Mouse (Mus musculus) bone marrow macrophage, adult 2 months (primary cell): ENCODE measurements around the gene Opa1. TPM values are rescaled to one million over a fixed set of nuclear protein-coding genes. Genes with fewer than 3 reads are reported as not detected.
A peak's percentile ranks its signal among the peaks of the same experiment; 100 is the strongest.

Experiments used
- H3K27ac ChIP-seq: 2 replicates; pipeline ENCODE4 v1.5.1; 2012; ENCODE audit warnings: low read depth, low read length; ENCODE audit not compliant: insufficient read depth
- H3K4me1 ChIP-seq: 2 replicates; pipeline ENCODE4 v1.6.1; 2012; ENCODE audit warnings: low read length; ENCODE audit not compliant: control insufficient read depth, insufficient read depth
- H3K4me3 ChIP-seq: 2 replicates; pipeline ENCODE4 v1.5.1; 2012; ENCODE audit warnings: mild to moderate bottlenecking, low read length, moderate library complexity; ENCODE audit not compliant: insufficient read depth
- CTCF ChIP-seq: IDR thresholded peaks from 2 replicates; pipeline ENCODE4 v1.5.1; 2012; ENCODE audit warnings: low read depth, mild to moderate bottlenecking, low read length, moderate library complexity
- POLR2A ChIP-seq: IDR thresholded peaks from 2 replicates; pipeline ENCODE4 v1.6.1; 2012; ENCODE audit warnings: mild to moderate bottlenecking, low read depth, low read length, borderline replicate concordance
- polyA plus RNA-seq: library from polyadenylated mRNA; stranded (reverse); fragments of >200 nt; gene quantifications from 2 replicates; pipeline ENCODE4 v1.2.4, GENCODE M21; 2012; ENCODE audit not compliant: missing spikeins, insufficient read depth, insufficient read length

Gene Opa1
- polyA plus RNA-seq, 1 experiment: 30.8 TPM

GRCm38 (mm10) chr16:29574013-29574412 lies 5.1 kb upstream of the Opa1 start:
- Histone ChIP-seq H3K4me3 (no peak overlapping the region), H3K27ac (no peak overlapping the region), H3K4me1 (peaks cover 2% of the 10 kb centered on the region; the same call in 1 of the 2 replicates)
- TF ChIP-seq POLR2A (no peak), CTCF (no peak)

DNA sequence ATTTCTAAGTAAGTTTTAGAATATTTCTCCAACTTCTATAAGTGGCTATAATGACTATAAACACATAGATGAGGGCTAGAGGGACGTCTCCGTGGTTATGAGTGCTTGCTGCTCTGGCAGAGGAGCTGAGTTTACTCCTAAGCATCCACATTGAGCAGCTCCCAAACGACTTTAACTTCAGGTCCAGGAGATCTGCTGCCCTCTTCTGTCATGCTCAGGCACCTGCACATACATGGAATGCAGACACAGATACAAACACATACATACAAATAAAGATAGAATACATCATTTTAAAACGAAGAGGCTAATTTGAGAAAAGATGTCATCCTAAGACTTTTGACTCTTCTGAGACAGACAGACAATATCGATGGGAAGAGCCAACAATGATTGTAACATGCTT lies 3.5 kb upstream of the Opa1 start:
- no peak for TF ChIP-seq POLR2A
- no peak for TF ChIP-seq CTCF
- no peak overlapping the region for H3K4me3 ChIP-seq
- H3K4me1 ChIP-seq: peaks cover 2% of the 10 kb centered on the region; the same call in 1 of the 2 replicates
- no peak overlapping the region for H3K27ac ChIP-seq

- H3K27ac ChIP-seq: peak overlapping the region; percentile 41; the same call in 1 of the 2 replicates
- H3K4me3 ChIP-seq: peak overlapping the region; percentile 92
- TF ChIP-seq POLR2A: no peak
- H3K4me1 ChIP-seq: peaks cover 2% of the 10 kb centered on the region; the same call in 1 of the 2 replicates
These were observed 648 bp downstream of the Opa1 start for GRCm38 (mm10) chr16:29579787-29580176.

- no peak overlapping the region for H3K4me3 ChIP-seq
- no peak overlapping the region for H3K27ac ChIP-seq
- no peak for TF ChIP-seq POLR2A
- no peak for TF ChIP-seq CTCF
- H3K4me1 ChIP-seq: no peaks in the 10 kb centered on the region
These were observed 13.0 kb downstream of the Opa1 start for GRCm38 (mm10) chr16:29592171-29592570.

DNA sequence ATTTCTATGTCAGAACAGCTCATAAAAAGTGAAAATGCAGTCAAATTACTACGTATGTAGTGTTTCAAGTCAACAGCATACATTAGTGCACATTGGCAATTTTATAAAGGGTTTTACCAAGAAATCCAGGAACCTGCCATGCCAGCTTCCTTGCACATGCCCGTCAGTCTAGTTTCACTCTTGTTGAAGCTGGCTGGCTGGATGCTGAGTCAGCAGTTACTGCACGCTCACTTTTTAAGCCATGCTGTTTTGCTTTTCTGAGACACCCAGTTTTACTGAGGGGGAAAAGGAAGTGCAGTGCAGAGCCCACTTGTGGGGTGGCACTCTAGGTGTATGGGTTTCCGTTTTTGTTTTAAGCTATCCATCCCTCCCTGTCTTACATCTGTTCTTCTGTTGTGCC lies 18.0 kb downstream of the Opa1 start:
- Histone ChIP-seq H3K4me3 (no peak overlapping the region), H3K27ac (no peak overlapping the region), H3K4me1 (no peaks in the 10 kb centered on the region)
- TF ChIP-seq CTCF (no peak), POLR2A (no peak)

GRCm38 (mm10) chr16:29605546-29605945 lies 26.4 kb downstream of the Opa1 start:
- Histone ChIP-seq H3K27ac (no peak overlapping the region), H3K4me1 (peaks cover 12% of the 10 kb centered on the region), H3K4me3 (no peak overlapping the region)
- TF ChIP-seq POLR2A (no peak), CTCF (no peak)

GRCm38 (mm10) chr16:29607131-29607530 lies 28.0 kb downstream of the Opa1 start:
- TF ChIP-seq POLR2A (no peak), CTCF (no peak)
- H3K4me1 ChIP-seq: peaks cover 12% of the 10 kb centered on the region
- H3K4me3 ChIP-seq: no peak overlapping the region
- peak overlapping the region; percentile 60 for H3K27ac ChIP-seq

- Histone ChIP-seq H3K4me3 (no peak overlapping the region), H3K4me1 (no peaks in the 10 kb centered on the region), H3K27ac (no peak overlapping the region)
- TF ChIP-seq POLR2A (no peak), CTCF (no peak)
These were observed 35.6 kb downstream of the Opa1 start for GRCm38 (mm10) chr16:29614762-29615161.

- no peak overlapping the region for H3K27ac ChIP-seq
- no peaks in the 10 kb centered on the region for H3K4me1 ChIP-seq
- no peak for TF ChIP-seq POLR2A
- TF ChIP-seq CTCF: no peak
- H3K4me3 ChIP-seq: no peak overlapping the region
These were observed 49.9 kb downstream of the Opa1 start for GRCm38 (mm10) chr16:29629053-29629452.

DNA sequence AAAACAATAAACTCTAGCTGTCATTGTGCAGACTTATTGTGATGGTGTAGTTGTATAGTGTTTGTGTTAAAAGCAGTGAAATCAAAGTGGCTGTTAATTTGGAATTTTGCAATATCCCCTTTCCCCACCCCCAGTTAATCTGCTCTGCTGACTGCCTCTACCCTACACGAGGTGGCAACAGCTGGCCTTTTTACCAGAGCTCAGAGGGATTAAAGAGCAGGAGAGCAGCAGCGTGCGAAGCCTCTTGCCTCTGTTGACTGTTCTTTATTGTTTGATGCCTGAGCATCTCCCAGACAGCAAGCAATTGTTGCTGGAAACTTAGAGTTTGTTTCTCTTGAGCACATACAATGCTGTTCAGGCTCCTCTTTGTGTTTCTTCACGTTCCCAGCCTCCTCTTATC lies 56.6 kb downstream of the Opa1 start:
- H3K4me1 ChIP-seq: no peaks in the 10 kb centered on the region
- H3K27ac ChIP-seq: no peak overlapping the region
- TF ChIP-seq POLR2A: no peak
- TF ChIP-seq CTCF: no peak
- no peak overlapping the region for H3K4me3 ChIP-seq

- TF ChIP-seq CTCF (no peak), POLR2A (no peak)
- no peak overlapping the region for H3K4me3 ChIP-seq
- H3K4me1 ChIP-seq: no peaks in the 10 kb centered on the region
- no peak overlapping the region for H3K27ac ChIP-seq
These were observed 63.2 kb downstream of the Opa1 start for GRCm38 (mm10) chr16:29642376-29642775.
